Mouse (Mus musculus): ENCODE data around the gene Pigu. TPM values are rescaled to one million over a fixed set of nuclear protein-coding genes. Genes with fewer than 3 reads are reported as not detected.

Pigu gene
- polyA plus RNA-seq, 1 experiment from 2014 or later = 19.9 TPM

GRCm38 (mm10) chr2:155382332-155382700 is 25.1 kb upstream of the Pigu start:
- Histone ChIP-seq H3K4me2 (peak overlapping the region; percentile 97), H3K4me3 (replicated peaks) (peak overlapping the region; percentile 93), H3K4me1 (replicated peaks) (peaks cover 29% of the 10 kb centered on the region), H3K36me3 (replicated peaks) (no peaks in the 10 kb centered on the region), H3K27me3 (peaks cover 46% of the 10 kb centered on the region), H3K9ac (peak overlapping the region; percentile 74), H3K9me3 (replicated peaks) (no peaks in the 10 kb centered on the region), H3K27ac (replicated peaks) (peak overlapping the region; percentile 95)
- ATAC-seq (ENCODE audit: insufficient read depth) = no peak
- WGBS (ENCODE audit: insufficient replicate concordance) = 23% methylated on average over 6 of the region's 6 CpGs

- H3K4me1 ChIP-seq (replicated peaks) = peaks cover 29% of the 10 kb centered on the region
- no peaks in the 10 kb centered on the region for H3K9me3 ChIP-seq (replicated peaks)
- peak overlapping the region; percentile 74 for H3K9ac ChIP-seq
- WGBS (ENCODE audit: insufficient replicate concordance) = under 1% methylated on average over 68 of the region's 68 CpGs
- H3K4me3 ChIP-seq (replicated peaks) = peak overlapping the region; percentile 93
- peak overlapping the region; percentile 97 for H3K4me2 ChIP-seq
- peaks cover 46% of the 10 kb centered on the region for H3K27me3 ChIP-seq
- peak overlapping the region; percentile 95 for H3K27ac ChIP-seq (replicated peaks)
- H3K36me3 ChIP-seq (replicated peaks) = no peaks in the 10 kb centered on the region
- ATAC-seq (ENCODE audit: insufficient read depth) = peak; percentile 84
Measured at GRCm38 (mm10) chr2:155381643-155382331, 24.6 kb upstream of the Pigu start.

GRCm38 (mm10) chr2:155381060-155381437 is 23.8 kb upstream of the Pigu start:
- peak overlapping the region; percentile 93 for H3K4me3 ChIP-seq (replicated peaks)
- H3K9me3 ChIP-seq (replicated peaks) = no peaks in the 10 kb centered on the region
- H3K4me2 ChIP-seq = peak overlapping the region; percentile 97
- peak overlapping the region; percentile 74; the same call in 1 of the 2 replicates for H3K9ac ChIP-seq
- no peaks in the 10 kb centered on the region for H3K36me3 ChIP-seq (replicated peaks)
- 3% methylated on average over 11 of the region's 11 CpGs for WGBS (ENCODE audit: insufficient replicate concordance)
- H3K27ac ChIP-seq (replicated peaks) = 0 out of 2 replicates have a peak overlapping the region, but pooled peaks have one; percentile 7
- H3K27me3 ChIP-seq = peaks cover 39% of the 10 kb centered on the region
- H3K4me1 ChIP-seq (replicated peaks) = peaks cover 25% of the 10 kb centered on the region
- no peak for ATAC-seq (ENCODE audit: insufficient read depth)

GRCm38 (mm10) chr2:155380261-155381059 is 23.2 kb upstream of the Pigu start, which contains the start of gene Trp53inp2:
TSS of gene Trp53inp2 (plus strand) at chr2:155381059.
- H3K4me1 ChIP-seq (replicated peaks) = peaks cover 25% of the 10 kb centered on the region
- peak within 1 kb of the TSS; percentile 97 for H3K4me2 ChIP-seq
- ATAC-seq (ENCODE audit: insufficient read depth) = no peak
- peaks cover 36% of the 10 kb centered on the region for H3K27me3 ChIP-seq
- H3K9me3 ChIP-seq (replicated peaks) = no peaks in the 10 kb centered on the region
- H3K9ac ChIP-seq = peak within 1 kb of the TSS; percentile 74
- 56% methylated on average over 8 of the region's 8 CpGs for WGBS (ENCODE audit: insufficient replicate concordance)
- peak within 1 kb of the TSS; percentile 93 for H3K4me3 ChIP-seq (replicated peaks)
- H3K36me3 ChIP-seq (replicated peaks) = no peaks in the 10 kb centered on the region
- H3K27ac ChIP-seq (replicated peaks) = peak within 1 kb of the TSS; percentile 95

GRCm38 (mm10) chr2:155376191-155376590 is 19.0 kb upstream of the Pigu start:
- H3K27me3 ChIP-seq = peaks cover 33% of the 10 kb centered on the region
- no peak overlapping the region for H3K9ac ChIP-seq
- H3K9me3 ChIP-seq (replicated peaks) = no peaks in the 10 kb centered on the region
- no peak overlapping the region for H3K4me3 ChIP-seq (replicated peaks)
- H3K36me3 ChIP-seq (replicated peaks) = no peaks in the 10 kb centered on the region
- no peak overlapping the region for H3K4me2 ChIP-seq
- H3K27ac ChIP-seq (replicated peaks) = no peak overlapping the region
- WGBS (ENCODE audit: insufficient replicate concordance) = 75% methylated on average over 10 of the region's 10 CpGs
- H3K4me1 ChIP-seq (replicated peaks) = peaks cover 12% of the 10 kb centered on the region
- no peak for ATAC-seq (ENCODE audit: insufficient read depth)

GRCm38 (mm10) chr2:155374521-155374920 is 17.3 kb upstream of the Pigu start:
- Histone ChIP-seq H3K27ac (replicated peaks) (peak overlapping the region; percentile 26; the same call in 1 of the 2 replicates), H3K9me3 (replicated peaks) (no peaks in the 10 kb centered on the region), H3K27me3 (peaks cover 16% of the 10 kb centered on the region), H3K4me1 (replicated peaks) (peaks cover 14% of the 10 kb centered on the region), H3K4me2 (no peak overlapping the region), H3K4me3 (replicated peaks) (no peak overlapping the region), H3K9ac (no peak overlapping the region), H3K36me3 (replicated peaks) (no peaks in the 10 kb centered on the region)
- no peak for ATAC-seq (ENCODE audit: insufficient read depth)

GRCm38 (mm10) chr2:155373886-155374285 is 16.7 kb upstream of the Pigu start:
- no peak overlapping the region for H3K4me2 ChIP-seq
- peaks cover 19% of the 10 kb centered on the region for H3K4me1 ChIP-seq (replicated peaks)
- H3K9me3 ChIP-seq (replicated peaks) = no peaks in the 10 kb centered on the region
- H3K4me3 ChIP-seq (replicated peaks) = no peak overlapping the region
- peak overlapping the region; percentile 26; the same call in 1 of the 2 replicates for H3K27ac ChIP-seq (replicated peaks)
- no peak overlapping the region for H3K9ac ChIP-seq
- no peaks in the 10 kb centered on the region for H3K36me3 ChIP-seq (replicated peaks)
- 51% methylated on average over 1 of the region's 1 CpGs for WGBS (ENCODE audit: insufficient replicate concordance)
- peaks cover 10% of the 10 kb centered on the region; the same call in 1 of the 2 replicates for H3K27me3 ChIP-seq
- no peak for ATAC-seq (ENCODE audit: insufficient read depth)

- no peaks in the 10 kb centered on the region for H3K36me3 ChIP-seq (replicated peaks)
- H3K4me3 ChIP-seq (replicated peaks) = no peak overlapping the region
- 0 out of 2 replicates have a peak overlapping the region, but pooled peaks have one; percentile 12 for H3K27ac ChIP-seq (replicated peaks)
- H3K27me3 ChIP-seq = peaks cover 4% of the 10 kb centered on the region; the same call in 1 of the 2 replicates
- WGBS (ENCODE audit: insufficient replicate concordance) = 36% methylated on average over 1 of the region's 1 CpGs
- no peak overlapping the region for H3K4me2 ChIP-seq
- no peak for ATAC-seq (ENCODE audit: insufficient read depth)
- H3K4me1 ChIP-seq (replicated peaks) = peaks cover 19% of the 10 kb centered on the region
- no peaks in the 10 kb centered on the region for H3K9me3 ChIP-seq (replicated peaks)
- H3K9ac ChIP-seq = no peak overlapping the region
Measured at GRCm38 (mm10) chr2:155373302-155373701, 16.1 kb upstream of the Pigu start.

GRCm38 (mm10) chr2:155372451-155372850 is 15.2 kb upstream of the Pigu start:
- H3K4me2 ChIP-seq = no peak overlapping the region
- no peaks in the 10 kb centered on the region for H3K9me3 ChIP-seq (replicated peaks)
- peaks cover 19% of the 10 kb centered on the region for H3K4me1 ChIP-seq (replicated peaks)
- H3K27me3 ChIP-seq = no peaks in the 10 kb centered on the region; the same call in 1 of the 2 replicates
- no peak overlapping the region for H3K9ac ChIP-seq
- H3K27ac ChIP-seq (replicated peaks) = no peak overlapping the region
- no peak for ATAC-seq (ENCODE audit: insufficient read depth)
- no peak overlapping the region for H3K4me3 ChIP-seq (replicated peaks)
- H3K36me3 ChIP-seq (replicated peaks) = no peaks in the 10 kb centered on the region
- WGBS (ENCODE audit: insufficient replicate concordance) = 45% methylated on average over 4 of the region's 4 CpGs

GRCm38 (mm10) chr2:155369333-155369883 is 12.2 kb upstream of the Pigu start:
- WGBS (ENCODE audit: insufficient replicate concordance) = 28% methylated on average over 7 of the region's 7 CpGs
- Histone ChIP-seq H3K27me3 (no peaks in the 10 kb centered on the region), H3K4me3 (replicated peaks) (no peak overlapping the region), H3K36me3 (replicated peaks) (no peaks in the 10 kb centered on the region), H3K4me1 (replicated peaks) (peaks cover 19% of the 10 kb centered on the region), H3K9me3 (replicated peaks) (no peaks in the 10 kb centered on the region), H3K9ac (no peak overlapping the region), H3K27ac (replicated peaks) (peak overlapping the region; percentile 56), H3K4me2 (0 out of 2 replicates have a peak overlapping the region, but pooled peaks have one; percentile 4)
- peak; percentile 78 for ATAC-seq (ENCODE audit: insufficient read depth)

Data from liver, embryonic 15.5 days (tissue).